Mouse (Mus musculus) liver, adult 2 months (tissue): ENCODE measurements at regions not wholly inside any gene's neighbourhood (a gene's known extent, or its start where the extent isn't known, plus 50 kb on each side); places are given as distances from the start of the nearest gene placed in this dataset.

Source experiments
- DNase-seq: peaks from one replicate; pipeline ENCODE4 v3.0.0-alpha.2; 2011; ENCODE audit warnings: low read depth, low spot score; ENCODE audit errors: extremely low read depth
- H3K27ac ChIP-seq: fragments of 200-500 bp; replicated peaks from 2 replicates; pipeline ENCODE4 v1.5.1; 2012; ENCODE audit warnings: low read depth, mild to moderate bottlenecking, control low read depth, inconsistent platforms, low read length; ENCODE audit not compliant: insufficient read depth
- H3K27me3 ChIP-seq: fragments of 200-500 bp; 2 replicates; pipeline ENCODE4 v1.6.1; 2012; ENCODE audit warnings: mild to moderate bottlenecking, moderate library complexity, low read length, inconsistent platforms; ENCODE audit not compliant: control insufficient read depth, insufficient read depth
- H3K36me3 ChIP-seq: fragments of 200-500 bp; 2 replicates; pipeline ENCODE4 v1.6.1; 2012; ENCODE audit warnings: low read length, inconsistent platforms; ENCODE audit not compliant: control insufficient read depth, insufficient read depth
- H3K4me1 ChIP-seq: fragments of 200-500 bp; 2 replicates; pipeline ENCODE4 v1.6.1; 2011; ENCODE audit warnings: low read length; ENCODE audit not compliant: control insufficient read depth, insufficient read depth
- H3K4me3 ChIP-seq: fragments of 200-500 bp; 2 replicates; pipeline ENCODE4 v1.5.1; 2011; ENCODE audit warnings: low read depth, mild to moderate bottlenecking, control low read depth, low read length, moderate library complexity; ENCODE audit not compliant: insufficient read depth
- H3K79me2 ChIP-seq: fragments of 200-500 bp; 2 replicates; pipeline ENCODE4 v1.6.1; 2012; ENCODE audit warnings: inconsistent platforms, mild to moderate bottlenecking, low read length, moderate library complexity; ENCODE audit not compliant: control insufficient read depth, insufficient read depth
- H3K9ac ChIP-seq: fragments of 200-500 bp; 2 replicates; pipeline ENCODE4 v1.6.1; 2012; ENCODE audit warnings: low read depth, mild to moderate bottlenecking, control low read depth, inconsistent platforms, low read length
- CTCF ChIP-seq: fragments of 200-500 bp; IDR thresholded peaks from 2 replicates; pipeline ENCODE4 v1.5.1; 2011; ENCODE audit warnings: low read depth, low read length, control low read depth
- POLR2A ChIP-seq: fragments of 200-500 bp; IDR thresholded peaks from 2 replicates; pipeline ENCODE4 v1.6.1; 2011; ENCODE audit warnings: low read length, control low read depth; ENCODE audit not compliant: insufficient read depth; ENCODE audit errors: extremely low read depth
- WGBS: fragments of 180-500 bp; shearing (Covaris S2); methylation state at CpG from one replicate; pipeline ENCODE4 v1.1.7; 2018; 5-methylcytosine and 5-hydroxymethylcytosine counted together

DNA sequence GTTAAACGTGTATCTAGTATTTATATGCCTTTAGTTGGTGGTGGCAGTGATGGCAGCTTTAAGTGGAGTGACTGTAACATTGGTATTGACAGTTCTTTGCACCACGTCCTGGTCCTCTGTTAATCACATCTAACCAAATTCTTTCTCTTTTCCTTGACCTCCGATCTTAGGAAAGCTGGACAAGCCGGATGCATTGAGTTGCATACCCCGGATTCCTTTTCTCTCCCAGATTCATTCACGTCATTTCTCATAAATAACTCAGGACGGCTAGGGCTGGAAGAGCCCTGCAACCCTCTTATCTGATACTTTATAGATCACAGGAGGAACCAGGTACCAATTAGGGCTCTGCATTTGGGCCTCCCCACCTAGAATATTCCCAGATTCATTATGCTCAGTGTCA lies 91.5 kb upstream of the Slc1a3 start:
- Histone ChIP-seq H3K27ac (no peak overlapping the region), H3K79me2 (no peaks in the 10 kb centered on the region), H3K27me3 (no peaks in the 10 kb centered on the region), H3K36me3 (no peaks in the 10 kb centered on the region), H3K4me3 (no peak overlapping the region), H3K4me1 (no peaks in the 10 kb centered on the region), H3K9ac (no peak overlapping the region)
- 68% methylated on average over 7 of the region's 7 CpGs for WGBS
- TF ChIP-seq POLR2A: no peak
- TF ChIP-seq CTCF: no peak
- no peak for DNase-seq

GRCm38 (mm10) chr15:8797015-8797414 lies 86.5 kb upstream of the Slc1a3 start:
- no peak overlapping the region for H3K27ac ChIP-seq
- no peak overlapping the region for H3K4me3 ChIP-seq
- no peak for DNase-seq
- no peak overlapping the region for H3K9ac ChIP-seq
- H3K27me3 ChIP-seq: no peaks in the 10 kb centered on the region
- no peaks in the 10 kb centered on the region for H3K36me3 ChIP-seq
- WGBS: 94% methylated on average over 1 of the region's 1 CpGs
- no peaks in the 10 kb centered on the region for H3K79me2 ChIP-seq
- H3K4me1 ChIP-seq: no peaks in the 10 kb centered on the region
- TF ChIP-seq POLR2A: no peak
- no peak for TF ChIP-seq CTCF

DNA sequence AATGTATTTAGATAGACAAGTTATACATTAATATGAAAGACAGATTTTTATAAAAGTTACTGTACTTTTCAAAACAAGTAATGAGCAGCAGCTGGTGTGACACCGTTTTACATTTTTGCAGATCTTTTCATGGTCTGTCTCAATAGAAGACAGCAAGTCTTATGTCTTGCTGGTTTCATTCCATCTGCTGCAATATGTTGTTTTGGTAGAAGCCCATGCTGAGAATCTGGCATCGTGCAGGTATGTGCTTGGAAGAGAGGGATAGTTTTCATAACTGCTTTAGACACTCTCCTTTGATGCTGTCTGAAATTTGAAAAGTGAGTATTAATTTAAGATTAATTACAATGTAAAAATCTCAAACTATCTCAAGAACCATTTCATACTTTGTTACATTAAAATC lies 81.5 kb upstream of the Slc1a3 start:
- H3K4me1 ChIP-seq: no peaks in the 10 kb centered on the region
- TF ChIP-seq POLR2A (no peak), CTCF (no peak)
- 78% methylated on average over 2 of the region's 2 CpGs for WGBS
- H3K27me3 ChIP-seq: no peaks in the 10 kb centered on the region
- DNase-seq: no peak
- no peak overlapping the region for H3K27ac ChIP-seq
- H3K4me3 ChIP-seq: no peak overlapping the region
- H3K36me3 ChIP-seq: no peaks in the 10 kb centered on the region
- H3K79me2 ChIP-seq: no peaks in the 10 kb centered on the region
- no peak overlapping the region for H3K9ac ChIP-seq

- no peaks in the 10 kb centered on the region for H3K79me2 ChIP-seq
- H3K4me1 ChIP-seq: no peaks in the 10 kb centered on the region
- DNase-seq: no peak
- H3K4me3 ChIP-seq: no peak overlapping the region
- TF ChIP-seq CTCF: no peak
- TF ChIP-seq POLR2A: no peak
- H3K9ac ChIP-seq: no peak overlapping the region
- H3K27me3 ChIP-seq: no peaks in the 10 kb centered on the region
- H3K36me3 ChIP-seq: no peaks in the 10 kb centered on the region
- H3K27ac ChIP-seq: no peak overlapping the region
Observed at GRCm38 (mm10) chr15:8789924-8790323, 79.4 kb upstream of the Slc1a3 start.

DNA sequence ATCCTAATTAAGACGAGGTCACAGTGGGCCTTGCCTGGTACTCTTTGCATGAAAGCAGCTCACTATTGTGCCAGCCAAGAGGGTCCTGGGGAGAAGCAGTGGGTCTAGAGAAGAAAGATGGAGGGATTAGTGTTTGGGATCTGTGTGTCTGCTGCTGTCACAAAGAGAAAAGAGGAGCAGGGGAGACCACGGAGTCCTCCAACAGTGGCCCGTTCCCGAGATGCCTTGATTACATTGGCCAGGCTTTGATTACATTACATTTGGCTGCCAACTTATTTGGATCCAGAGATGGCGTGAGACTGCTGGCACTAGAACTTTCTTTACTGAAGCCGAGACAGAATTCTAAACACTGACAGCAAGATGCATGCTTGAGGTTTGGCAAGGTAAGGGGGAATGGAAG lies 78.4 kb upstream of the Slc1a3 start:
- TF ChIP-seq CTCF (no peak), POLR2A (no peak)
- Histone ChIP-seq H3K36me3 (no peaks in the 10 kb centered on the region), H3K4me3 (no peak overlapping the region), H3K9ac (no peak overlapping the region), H3K79me2 (no peaks in the 10 kb centered on the region), H3K27me3 (no peaks in the 10 kb centered on the region), H3K27ac (no peak overlapping the region), H3K4me1 (no peaks in the 10 kb centered on the region)
- no peak for DNase-seq
- 79% methylated on average over 6 of the region's 6 CpGs for WGBS

DNA sequence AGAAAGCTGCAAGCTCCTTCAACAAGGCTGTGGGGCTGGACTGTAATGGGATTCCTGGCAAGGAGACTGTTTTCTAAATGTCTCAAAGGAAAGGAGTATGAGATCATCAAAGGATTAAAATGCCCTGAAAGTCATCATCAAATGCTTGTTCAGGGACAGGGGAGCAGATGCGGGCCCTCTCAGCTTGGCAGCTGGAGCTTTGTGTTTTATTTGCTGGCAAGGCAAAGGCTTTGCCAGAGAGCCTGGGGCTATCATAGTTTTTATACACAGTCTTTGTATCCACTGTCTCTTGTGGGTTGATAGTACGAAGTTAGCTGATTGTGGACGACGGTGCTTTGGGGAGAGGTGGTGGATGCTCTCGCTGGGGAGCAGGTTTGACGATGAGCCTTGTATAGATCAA lies 75.0 kb upstream of the Slc1a3 start:
- Histone ChIP-seq H3K4me1 (no peaks in the 10 kb centered on the region), H3K27me3 (no peaks in the 10 kb centered on the region), H3K9ac (no peak overlapping the region), H3K4me3 (no peak overlapping the region), H3K27ac (no peak overlapping the region), H3K36me3 (no peaks in the 10 kb centered on the region), H3K79me2 (no peaks in the 10 kb centered on the region)
- no peak for DNase-seq
- WGBS: 87% methylated on average over 6 of the region's 6 CpGs
- TF ChIP-seq POLR2A: no peak
